Mouse (Mus musculus) layer of hippocampus, adult 9-11 months (tissue): ENCODE measurements around the gene Ffar3.
"Not testable (repeated sequence)": the region's sequence is repeated elsewhere in the genome, so short reads cannot be mapped to it uniquely, and the experiment has no call there.

Experiments used
- DNase-seq: peaks from one replicate; pipeline ENCODE4 v3.0.0; 2022

The Ffar3 gene

DNA sequence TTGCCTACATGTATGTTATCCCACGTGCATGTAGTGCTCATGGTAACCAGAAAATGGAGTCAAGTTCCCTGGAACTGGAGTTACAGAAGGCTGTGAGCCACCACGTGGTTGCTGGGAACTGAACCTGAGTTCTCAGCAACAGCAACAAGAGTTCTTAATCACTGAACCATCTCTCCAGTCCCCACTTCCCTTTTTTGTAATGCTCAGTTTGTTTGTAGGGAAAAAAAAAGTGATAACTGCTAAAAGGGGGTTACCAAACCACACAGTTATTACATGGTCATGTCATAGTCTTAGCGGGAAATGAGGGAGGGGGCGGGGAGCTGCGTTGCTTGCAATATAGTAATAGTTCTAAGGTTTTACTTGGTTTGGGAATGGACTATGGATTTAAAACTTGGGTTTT lies 13.9 kb downstream of the Ffar3 start:
- no peak for DNase-seq

DNA sequence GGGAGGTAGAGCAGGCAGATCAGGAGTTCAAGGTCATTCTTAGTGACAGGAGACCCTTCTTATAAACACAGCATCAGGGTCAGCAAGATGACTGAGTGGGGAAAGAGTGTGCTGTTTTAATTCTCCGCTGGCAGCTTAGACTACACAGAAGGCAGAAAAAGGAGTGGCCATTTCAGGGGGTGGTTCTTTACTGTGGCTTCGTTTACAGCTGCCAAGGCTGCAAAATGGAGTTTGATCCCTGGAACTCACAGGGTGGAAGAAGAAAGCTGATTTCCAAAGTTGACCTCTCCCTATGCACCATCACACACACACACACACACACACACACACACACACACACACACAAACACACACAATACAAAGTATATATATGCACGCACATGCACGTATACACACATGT lies 14.6 kb downstream of the Ffar3 start:
- no peak for DNase-seq

- DNase-seq = no peak
Observed at GRCm38 (mm10) chr7:30840306-30840705, 15.7 kb downstream of the Ffar3 start.

GRCm38 (mm10) chr7:30837277-30837676 lies 18.7 kb downstream of the Ffar3 start:
- DNase-seq = no peak

DNA sequence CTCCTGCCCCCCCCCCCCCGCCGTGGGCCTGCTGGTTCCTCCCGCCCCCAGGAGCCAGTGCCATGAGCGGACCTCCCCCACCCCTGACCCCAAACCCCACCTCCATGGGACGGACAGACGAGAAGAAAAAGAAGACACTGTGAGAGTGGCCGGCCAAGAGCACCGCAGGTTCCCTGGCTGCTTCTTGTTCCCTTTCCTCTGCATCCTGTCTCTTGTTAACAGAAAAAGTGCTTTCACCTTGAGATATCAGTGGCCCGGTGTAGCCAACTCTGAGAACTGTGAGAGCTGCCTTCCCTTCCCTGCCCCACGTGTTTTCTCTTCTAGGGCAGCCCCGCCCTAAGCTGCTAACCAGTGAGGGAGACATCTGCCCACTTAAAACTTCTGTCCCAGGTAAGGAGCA lies 23.3 kb downstream of the Ffar3 start:
- DNase-seq = not testable (repeated sequence)

- DNase-seq = no peak
Observed at GRCm38 (mm10) chr7:30832261-30832660, 23.7 kb downstream of the Ffar3 start.

DNA sequence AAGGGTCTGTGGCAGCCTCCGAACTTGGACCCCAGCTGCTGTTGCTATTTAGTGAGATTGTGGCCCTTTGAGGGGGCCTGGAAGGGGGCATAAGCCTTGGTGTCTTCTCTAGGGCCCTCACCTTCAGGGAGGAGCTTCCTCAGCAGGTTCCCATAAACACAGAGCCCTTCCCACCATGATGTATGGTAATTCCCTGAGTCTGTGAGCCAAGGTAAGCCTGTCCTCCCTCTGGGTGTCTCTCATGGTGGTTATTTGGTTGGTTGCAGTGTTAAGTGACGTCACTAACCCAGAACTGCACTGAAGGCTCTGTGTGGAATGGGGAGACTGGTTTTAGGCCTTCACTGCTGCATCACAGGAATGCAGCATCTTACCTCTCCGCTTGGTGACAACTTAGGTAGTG lies 26.6 kb downstream of the Ffar3 start:
- DNase-seq = no peak

- not testable (repeated sequence) for DNase-seq
Observed at GRCm38 (mm10) chr7:30828871-30829270, 27.1 kb downstream of the Ffar3 start.

DNA sequence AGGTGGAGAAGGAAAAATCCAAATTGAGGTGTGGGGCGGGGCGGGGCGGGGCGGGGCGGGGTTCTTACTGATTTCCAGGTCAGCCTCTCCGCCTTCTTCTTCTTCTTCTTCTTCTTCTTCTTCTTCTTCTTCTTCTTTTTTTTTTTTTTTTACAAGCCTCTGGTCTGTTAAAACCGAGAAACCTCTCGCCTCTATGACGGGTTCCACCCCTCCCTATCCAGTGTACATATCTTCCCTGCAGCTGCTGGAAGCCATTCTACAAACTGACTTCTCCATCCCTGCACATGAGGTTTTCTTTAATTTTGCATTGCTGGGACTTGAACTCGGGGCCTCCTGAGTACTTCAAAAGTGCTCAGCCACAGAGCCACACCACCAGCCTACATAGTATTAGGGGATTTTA lies 29.3 kb downstream of the Ffar3 start:
- no peak for DNase-seq

DNA sequence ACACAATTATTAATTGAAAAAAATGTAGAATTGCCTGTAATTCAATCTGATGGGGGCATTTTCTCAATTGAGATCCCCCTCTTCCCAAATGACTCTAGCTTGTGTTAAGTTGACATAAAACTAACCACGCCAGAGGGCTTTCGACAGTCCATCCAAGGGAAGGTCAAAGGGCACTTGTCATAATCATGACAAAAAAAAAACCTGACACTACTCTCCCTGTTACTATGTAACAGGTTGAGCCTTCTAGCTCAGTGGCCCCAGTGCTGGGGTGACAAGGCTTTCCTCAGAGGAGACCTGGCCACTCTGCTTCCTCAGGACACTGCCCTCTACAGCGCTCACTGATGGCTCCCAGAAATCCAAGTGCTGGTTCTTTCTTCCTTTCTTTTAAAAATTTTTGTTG lies 31.7 kb downstream of the Ffar3 start:
- DNase-seq = no peak

GRCm38 (mm10) chr7:30823675-30824074 lies 32.3 kb downstream of the Ffar3 start, which contains the start of gene Ffar2:
Ffar2 (minus strand) TSS chr7:30823775.
- no peak for DNase-seq

DNA sequence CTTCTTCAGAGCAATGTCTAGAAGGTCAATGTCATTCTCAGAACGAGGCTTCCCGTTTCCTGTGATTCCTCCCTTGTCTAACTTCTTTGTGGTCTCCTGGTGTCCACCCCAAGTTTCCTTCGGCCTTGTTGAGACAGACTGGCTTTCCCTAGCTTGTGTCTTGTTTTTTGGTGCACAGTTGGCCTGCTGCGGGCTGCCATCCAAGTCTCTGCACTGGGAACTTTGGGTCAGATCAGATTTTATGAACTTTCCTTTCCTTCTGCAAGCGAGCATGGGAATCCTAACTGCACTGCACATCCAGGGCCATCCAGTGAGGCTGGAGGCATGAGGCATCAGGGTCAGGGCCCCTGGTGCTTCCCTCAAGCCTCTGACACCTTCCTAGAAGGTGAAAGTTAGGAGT lies 34.4 kb downstream of the Ffar3 start:
- no peak for DNase-seq

GRCm38 (mm10) chr7:30820854-30821445 lies 35.0 kb downstream of the Ffar3 start:
- DNase-seq = no peak

GRCm38 (mm10) chr7:30820131-30820530 lies 35.8 kb downstream of the Ffar3 start:
- no peak for DNase-seq

GRCm38 (mm10) chr7:30812291-30812807 lies 43.6 kb downstream of the Ffar3 start:
- DNase-seq = peak; percentile 19

DNA sequence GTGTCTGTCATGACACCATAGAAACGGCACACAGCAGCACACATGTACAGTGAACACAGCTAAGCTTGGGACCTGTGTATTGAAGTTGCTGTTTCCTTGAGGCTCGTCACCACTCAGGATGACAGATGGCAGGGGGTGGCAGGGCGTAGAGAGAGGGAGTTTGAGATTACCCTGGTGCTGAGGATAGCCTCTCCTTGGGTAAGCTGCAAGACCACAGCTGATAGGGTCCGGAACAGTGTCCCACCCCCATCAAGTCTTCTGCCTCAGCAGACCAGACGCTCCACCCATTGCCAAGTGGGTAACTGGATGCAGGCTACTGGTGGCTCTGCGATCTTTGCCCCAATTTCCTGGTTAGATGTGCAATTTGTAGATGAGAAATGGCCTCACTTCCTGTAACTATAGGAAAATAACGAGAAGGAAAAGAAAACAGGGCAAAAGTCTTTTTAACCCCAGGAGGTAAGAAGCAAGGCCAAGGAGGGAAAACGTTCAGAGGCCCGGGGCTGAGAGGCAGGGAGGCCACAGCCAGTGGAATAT lies 44.2 kb downstream of the Ffar3 start:
- no peak for DNase-seq

DNA sequence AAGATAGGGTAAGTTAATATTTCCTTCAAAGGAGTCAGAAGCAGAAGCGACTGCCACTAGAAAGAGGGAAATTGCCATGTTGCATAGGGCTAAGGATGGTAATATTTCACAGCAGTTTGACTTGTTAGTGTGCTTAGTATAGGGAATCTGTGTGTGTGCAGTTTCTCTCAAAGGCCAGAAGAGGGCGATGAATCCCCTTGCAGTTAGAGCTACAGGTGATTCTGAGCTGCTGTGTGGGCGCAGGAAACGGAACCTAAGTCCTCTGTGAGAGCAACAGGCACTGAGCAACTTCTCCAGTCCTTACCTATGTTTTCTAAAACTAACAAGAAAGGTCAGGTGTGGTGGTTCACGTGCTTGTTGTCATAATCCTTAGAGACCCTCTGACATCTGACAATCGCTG lies 45.7 kb downstream of the Ffar3 start:
- no peak for DNase-seq

DNA sequence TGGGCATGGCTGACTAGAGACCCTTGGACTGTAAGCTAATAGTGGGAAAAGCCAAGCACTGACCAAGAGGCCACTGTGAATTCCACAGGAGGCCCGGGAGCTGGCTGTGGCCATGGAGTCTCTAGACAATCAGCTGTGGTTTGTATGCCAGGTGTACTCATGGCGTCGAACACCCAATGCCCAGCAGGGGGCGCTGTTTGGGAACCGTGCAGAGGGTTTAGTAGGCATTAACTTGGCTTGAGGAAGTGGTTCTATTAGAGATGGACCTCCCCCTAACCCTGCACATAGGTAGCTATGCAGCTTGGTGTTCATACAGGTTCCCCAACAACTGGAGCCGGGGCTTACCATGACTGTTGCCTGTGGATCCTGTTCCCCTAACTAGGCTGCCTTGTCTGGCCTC lies 50.1 kb downstream of the Ffar3 start:
- no peak for DNase-seq
